Mouse (Mus musculus) layer of hippocampus, adult 8-10 months (tissue): ENCODE measurements around the gene Gm49450. TPM values are rescaled to one million over a fixed set of nuclear protein-coding genes. Genes with fewer than 3 reads are reported as not detected.
"Not testable (repeated sequence)": the region's sequence is repeated elsewhere in the genome, so short reads cannot be mapped to it uniquely, and the experiment has no call there.

Experiments
- DNase-seq, 2 experiments: peaks; one replicate each; pipeline ENCODE4 v3.0.0; 2022; ENCODE audit warnings: low spot score in 2 of 2
- total RNA-seq, 4 experiments: library from RNA; stranded (reverse); gene quantifications; 2 replicates each; pipeline ENCODE4 v1.2.4; 2022

Gm49450 gene
- total RNA-seq, 4 experiments from 2014 or later: not detected

- peak; percentile 60 to 67 for DNase-seq
Observed at GRCm38 (mm10) chr15:98928598-98929240, 24.6 kb downstream of the Gm49450 start.

GRCm38 (mm10) chr15:98927566-98927965, 25.8 kb downstream of the Gm49450 start:
- DNase-seq: no peak

GRCm38 (mm10) chr15:98924682-98925081, 28.7 kb downstream of the Gm49450 start:
- no peak for DNase-seq

- no peak for DNase-seq
Observed at GRCm38 (mm10) chr15:98923031-98923537, 30.3 kb downstream of the Gm49450 start.

GRCm38 (mm10) chr15:98922581-98922980, 30.8 kb downstream of the Gm49450 start:
- no peak for DNase-seq

- DNase-seq: no peak
Observed at GRCm38 (mm10) chr15:98921510-98921909, 31.8 kb downstream of the Gm49450 start.

GRCm38 (mm10) chr15:98918499-98918895, 34.9 kb downstream of the Gm49450 start:
- not testable (repeated sequence) for DNase-seq

GRCm38 (mm10) chr15:98917538-98918498, 35.5 kb downstream of the Gm49450 start, which contains the start of gene Lmbr1l:
Lmbr1l (minus strand) TSS chr15:98918231.
- DNase-seq: peak; percentile 99

- DNase-seq: no peak
Observed at GRCm38 (mm10) chr15:98917091-98917490, 36.3 kb downstream of the Gm49450 start.

- DNase-seq: no peak
Observed at GRCm38 (mm10) chr15:98916016-98916415, 37.3 kb downstream of the Gm49450 start.

- no peak for DNase-seq
Observed at GRCm38 (mm10) chr15:98914903-98915302, 38.4 kb downstream of the Gm49450 start.

- no peak for DNase-seq
Observed at GRCm38 (mm10) chr15:98904692-98905091, 48.7 kb downstream of the Gm49450 start.

- no peak for DNase-seq
Observed at GRCm38 (mm10) chr15:98902600-98902999, 50.8 kb downstream of the Gm49450 start.

- no peak for DNase-seq
Observed at GRCm38 (mm10) chr15:98901530-98901929, 51.8 kb downstream of the Gm49450 start.

GRCm38 (mm10) chr15:98897928-98898800, 55.2 kb downstream of the Gm49450 start, which contains the start of gene Dhh:
Dhh (minus strand) TSS chr15:98898540.
- DNase-seq: no peak

GRCm38 (mm10) chr15:98897495-98897894, 55.9 kb downstream of the Gm49450 start:
- no peak for DNase-seq

GRCm38 (mm10) chr15:98895635-98896589, 57.4 kb downstream of the Gm49450 start:
- no peak for DNase-seq

- DNase-seq: no peak
Observed at GRCm38 (mm10) chr15:98894746-98895634, 58.4 kb downstream of the Gm49450 start.
